8 mouse cellular contexts compared by ENCODE assay signal in the genomic region with DNA sequence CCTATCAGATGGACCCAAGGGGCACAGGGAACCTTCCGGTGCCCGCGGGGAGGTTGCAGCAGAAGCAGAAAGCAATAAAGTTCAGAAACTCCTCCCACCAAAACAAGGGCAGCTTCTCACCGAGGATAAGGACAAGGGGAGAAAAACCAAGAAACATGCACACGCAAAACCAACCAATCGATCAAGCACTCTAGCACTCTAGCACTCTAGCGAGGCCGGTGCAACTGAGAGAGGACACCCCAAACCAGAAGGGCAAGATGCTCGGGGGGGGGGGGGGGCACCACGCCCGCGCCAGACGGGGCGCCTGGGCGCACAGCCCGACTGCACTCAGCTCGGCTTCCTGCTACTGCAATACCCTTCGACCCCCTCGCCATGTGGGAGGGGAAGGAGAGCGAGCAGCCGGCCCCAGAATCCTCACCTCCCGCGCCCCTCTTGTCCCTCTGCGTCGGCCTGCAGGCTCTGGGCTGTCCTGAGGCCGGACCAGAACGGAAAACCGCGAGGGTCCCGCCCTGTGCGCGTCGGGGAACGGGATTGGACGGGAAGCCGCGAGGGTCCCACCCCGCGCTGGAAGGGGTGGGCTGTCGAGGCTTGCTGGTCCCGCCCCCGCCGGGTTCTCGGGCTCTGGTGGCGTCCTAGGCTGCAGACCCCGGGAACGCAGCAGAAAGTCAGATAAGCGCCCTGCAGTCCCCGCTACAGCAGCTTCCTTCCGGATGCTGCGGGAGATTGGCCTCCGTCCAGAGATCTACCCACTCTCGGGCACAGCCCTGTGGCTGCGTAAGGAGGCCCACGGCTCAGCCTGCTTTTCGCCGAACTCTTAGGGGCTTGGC. TPM values are rescaled to one million over a fixed set of nuclear protein-coding genes. Genes with fewer than 3 reads are reported as not detected.
DNase-seq lines count a peak whose midpoint lies in the region; ATAC-seq lines count a peak whose summit lies in the region.

A gene (minus strand): TSS at position 639 of the 827 bp plus-strand sequence.

- peak; percentile 93 for DNase-seq in adipocyte (ENCODE audit: low spot score)
- DNase-seq in embryo, embryonic 10 days (ENCODE audit: low spot score): peak; percentile 94
- peak; percentile 95 for DNase-seq in gastrocnemius, postnatal 14 days
- DNase-seq in left cerebral cortex, postnatal 10 days (ENCODE audit: extremely low spot score in 1 of 2, low spot score in 2 of 2): peak; percentile 91 to 97
- DNase-seq in right cerebral cortex, postnatal 25 days: peak; percentile 93
- DNase-seq in urinary bladder, postnatal 4 days (ENCODE audit: low spot score in 2 of 2): peak; percentile 91 to 93

- intact Hi-C loops in gastrocnemius, postnatal 14 days (cut with DNase I; ENCODE audit: low total_unique reads): no loop called here
- intact Hi-C loops in left cerebral cortex, postnatal 10 days (cut with DNase I): no loop called here

- peak; percentile 79 for ATAC-seq in inflammation-experienced regulatory T-cells, adult 6 months
- ATAC-seq in megakaryocyte-erythroid progenitor cell, adult 5-6 weeks (replicated peaks; ENCODE audit: low FRiP score, low TSS enrichment, poor library complexity, severe bottlenecking): peak; percentile 91

RNA-seq across cellular contexts. Expression of the gene that starts here (rescaled TPM):
- total RNA-seq in gastrocnemius, postnatal 14 days (2021): 10 to 100 TPM; 26.9 to 27.3 TPM
- polyA plus RNA-seq in inflammation-experienced regulatory T-cells, adult 6 months (2017; shearing (Covaris generic)): 100 to 1,000 TPM in 1 of 3 experiments, 10 to 100 TPM in 2; 64.9 to 114 (median 81.6) TPM
- 10 to 100 TPM; 17.5 to 21.3 TPM for total RNA-seq in left cerebral cortex, postnatal 10 days (2021)
- 18.4 and 19.0 TPM in 2 replicates for total RNA-seq in megakaryocyte-erythroid progenitor cell, adult 5-6 weeks (2014; fragmentation: Nextera tagmentation)
- total RNA-seq in megakaryocyte-erythroid progenitor cell, adult 5-6 weeks (2017): 24.8 and 39.9 TPM in 2 replicates

Comparison
In these comparisons a context has a peak if more than half of its experiments do, and no peak if none do; other contexts are left out.
1. Peak in every context shown above with its lines: DNase-seq and ATAC-seq.